Mouse (Mus musculus) liver, postnatal 0 days (tissue): ENCODE data around the gene Donson.

Source experiments
- CTCF ChIP-seq: sonication (generic); IDR thresholded peaks from 2 replicates; pipeline ENCODE4 v1.5.1; 2016; ENCODE audit warnings: antibody characterized with exemption, low read depth
- EP300 ChIP-seq: IDR thresholded peaks from 2 replicates; pipeline ENCODE4 v1.6.1; 2016; ENCODE audit warnings: antibody characterized with exemption, low read depth, mild to moderate bottlenecking

DNA sequence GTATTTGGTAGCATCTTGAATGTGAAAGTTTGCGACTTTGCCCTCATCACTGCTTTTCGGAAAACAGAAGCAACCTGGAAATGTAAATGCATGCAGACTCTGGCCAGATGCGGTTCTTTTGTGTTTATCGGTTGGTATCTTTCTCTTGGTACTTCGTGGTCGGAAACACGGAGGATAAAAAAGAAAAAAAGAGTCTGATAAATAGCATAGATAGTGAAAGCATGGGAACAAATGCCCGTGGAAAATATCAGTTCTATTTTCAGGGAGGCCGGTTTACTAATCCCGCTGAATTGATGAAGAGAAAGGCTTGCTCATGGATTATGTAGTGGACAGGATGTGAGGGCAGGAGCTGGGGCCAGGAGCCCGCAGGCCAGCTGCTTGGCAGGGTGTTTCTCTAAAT is 41.9 kb upstream of the Donson start:
- TF ChIP-seq CTCF (no peak), EP300 (no peak)
